Mouse (Mus musculus): Measurements from ENCODE around the gene Irgq. TPM values are rescaled to one million over a fixed set of nuclear protein-coding genes. Genes with fewer than 3 reads are reported as not detected.
"Not testable (repeated sequence)": the region's sequence is repeated elsewhere in the genome, so short reads cannot be mapped to it uniquely, and the experiment has no call there.

The Irgq gene
- polyA plus RNA-seq, 1 experiment from 2014 or later, result 30.3 TPM

DNA sequence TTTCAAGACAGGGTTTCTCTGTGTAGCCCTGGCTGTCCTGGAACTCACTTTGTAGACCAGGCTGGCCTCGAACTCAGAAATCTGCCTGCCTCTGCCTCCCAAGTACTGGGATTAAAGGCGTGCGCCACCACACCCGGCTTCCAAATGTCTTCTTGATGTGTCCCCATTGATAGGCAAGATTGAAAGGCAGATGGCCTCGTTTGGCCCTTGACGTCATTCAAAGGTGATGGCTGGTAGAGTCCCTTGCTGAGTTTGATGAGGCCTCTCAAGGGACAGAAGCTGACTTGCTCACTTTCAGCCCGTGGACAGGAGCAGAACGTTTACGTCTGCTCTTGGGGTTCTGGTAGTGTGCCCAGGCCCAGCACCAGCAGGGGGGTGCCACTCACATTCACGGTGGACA is 10.4 kb upstream of the Irgq start:
- H3K27me3 ChIP-seq (ENCODE audit: control insufficient read depth, insufficient read depth, low read length); H3K4me2 ChIP-seq (ENCODE audit: low read length); H3K27ac ChIP-seq (replicated peaks; ENCODE audit: low read depth, low read length); H3K9me3 ChIP-seq (ENCODE audit: control insufficient read depth, low read length); H3K4me3 ChIP-seq (replicated peaks; ENCODE audit: low read depth, low read length); H3K4me1 ChIP-seq (ENCODE audit: control insufficient read depth, insufficient read depth, low read length); H3K9ac ChIP-seq (replicated peaks; ENCODE audit: low read length); ATAC-seq (ENCODE audit: low FRiP score, low TSS enrichment); DNase-seq: not testable (repeated sequence)
- 87% methylated on average over 10 of the region's 10 CpGs for WGBS
- H3K36me3 ChIP-seq (ENCODE audit: control insufficient read depth, insufficient read depth, low read length), result peaks cover 34% of the 10 kb centered on the region

- Histone ChIP-seq H3K27ac (replicated peaks; ENCODE audit: low read depth, low read length) (no peak overlapping the region), H3K4me1 (ENCODE audit: control insufficient read depth, insufficient read depth, low read length) (no peaks in the 10 kb centered on the region), H3K9ac (replicated peaks; ENCODE audit: low read length) (no peak overlapping the region), H3K9me3 (ENCODE audit: control insufficient read depth, low read length) (no peaks in the 10 kb centered on the region), H3K4me2 (ENCODE audit: low read length) (no peak overlapping the region), H3K27me3 (ENCODE audit: control insufficient read depth, insufficient read depth, low read length) (no peaks in the 10 kb centered on the region), H3K36me3 (ENCODE audit: control insufficient read depth, insufficient read depth, low read length) (peaks cover 12% of the 10 kb centered on the region), H3K4me3 (replicated peaks; ENCODE audit: low read depth, low read length) (no peak overlapping the region)
- WGBS, result 64% methylated on average over 5 of the region's 5 CpGs
- ATAC-seq (ENCODE audit: low FRiP score, low TSS enrichment), result no peak
- DNase-seq, result no peak
Observed at GRCm38 (mm10) chr7:24522805-24523204, 7.7 kb upstream of the Irgq start.

GRCm38 (mm10) chr7:24523723-24524122 is 6.8 kb upstream of the Irgq start:
- H3K27ac ChIP-seq (replicated peaks; ENCODE audit: low read depth, low read length), result no peak overlapping the region
- no peak for DNase-seq
- H3K4me3 ChIP-seq (replicated peaks; ENCODE audit: low read depth, low read length), result no peak overlapping the region
- WGBS, result 93% methylated on average over 6 of the region's 6 CpGs
- H3K4me2 ChIP-seq (ENCODE audit: low read length), result no peak overlapping the region
- no peaks in the 10 kb centered on the region for H3K27me3 ChIP-seq (ENCODE audit: control insufficient read depth, insufficient read depth, low read length)
- H3K36me3 ChIP-seq (ENCODE audit: control insufficient read depth, insufficient read depth, low read length), result peaks cover 4% of the 10 kb centered on the region; the same call in 1 of the 2 replicates
- no peak for ATAC-seq (ENCODE audit: low FRiP score, low TSS enrichment)
- H3K4me1 ChIP-seq (ENCODE audit: control insufficient read depth, insufficient read depth, low read length), result no peaks in the 10 kb centered on the region
- H3K9me3 ChIP-seq (ENCODE audit: control insufficient read depth, low read length), result no peaks in the 10 kb centered on the region
- H3K9ac ChIP-seq (replicated peaks; ENCODE audit: low read length), result no peak overlapping the region

- 0 out of 2 replicates have a peak, but pooled peaks cover 4% of the 10 kb centered on the region for H3K36me3 ChIP-seq (ENCODE audit: control insufficient read depth, insufficient read depth, low read length)
- H3K4me1 ChIP-seq (ENCODE audit: control insufficient read depth, insufficient read depth, low read length), result peaks cover 7% of the 10 kb centered on the region; the same call in 1 of the 2 replicates
- no peak overlapping the region for H3K27ac ChIP-seq (replicated peaks; ENCODE audit: low read depth, low read length)
- WGBS, result 85% methylated on average over 6 of the region's 6 CpGs
- H3K27me3 ChIP-seq (ENCODE audit: control insufficient read depth, insufficient read depth, low read length), result no peaks in the 10 kb centered on the region
- ATAC-seq (ENCODE audit: low FRiP score, low TSS enrichment), result no peak
- no peaks in the 10 kb centered on the region for H3K9me3 ChIP-seq (ENCODE audit: control insufficient read depth, low read length)
- no peak overlapping the region for H3K4me3 ChIP-seq (replicated peaks; ENCODE audit: low read depth, low read length)
- H3K4me2 ChIP-seq (ENCODE audit: low read length), result no peak overlapping the region
- DNase-seq, result no peak
- no peak overlapping the region for H3K9ac ChIP-seq (replicated peaks; ENCODE audit: low read length)
Observed at GRCm38 (mm10) chr7:24524978-24525377, 5.5 kb upstream of the Irgq start.

GRCm38 (mm10) chr7:24525686-24526420 is 4.6 kb upstream of the Irgq start:
- H3K27me3 ChIP-seq (ENCODE audit: control insufficient read depth, insufficient read depth, low read length), result no peaks in the 10 kb centered on the region
- no peak overlapping the region for H3K4me2 ChIP-seq (ENCODE audit: low read length)
- H3K36me3 ChIP-seq (ENCODE audit: control insufficient read depth, insufficient read depth, low read length), result no peaks in the 10 kb centered on the region
- H3K4me3 ChIP-seq (replicated peaks; ENCODE audit: low read depth, low read length), result no peak overlapping the region
- 90% methylated on average over 12 of the region's 12 CpGs for WGBS
- H3K27ac ChIP-seq (replicated peaks; ENCODE audit: low read depth, low read length), result no peak overlapping the region
- ATAC-seq (ENCODE audit: low FRiP score, low TSS enrichment), result no peak
- H3K9me3 ChIP-seq (ENCODE audit: control insufficient read depth, low read length), result no peaks in the 10 kb centered on the region
- H3K9ac ChIP-seq (replicated peaks; ENCODE audit: low read length), result no peak overlapping the region
- H3K4me1 ChIP-seq (ENCODE audit: control insufficient read depth, insufficient read depth, low read length), result peaks cover 7% of the 10 kb centered on the region; the same call in 1 of the 2 replicates
- no peak for DNase-seq

- DNase-seq (no peak), ATAC-seq (ENCODE audit: low FRiP score, low TSS enrichment) (no peak)
- H3K4me2 ChIP-seq (ENCODE audit: low read length), result no peak overlapping the region
- peaks cover 17% of the 10 kb centered on the region for H3K36me3 ChIP-seq (ENCODE audit: control insufficient read depth, insufficient read depth, low read length)
- no peak overlapping the region for H3K9ac ChIP-seq (replicated peaks; ENCODE audit: low read length)
- whole genome bisulfite sequencing, result 93% methylated on average over 11 of the region's 11 CpGs
- H3K4me1 ChIP-seq (ENCODE audit: control insufficient read depth, insufficient read depth, low read length), result peaks cover 23% of the 10 kb centered on the region
- no peak overlapping the region for H3K4me3 ChIP-seq (replicated peaks; ENCODE audit: low read depth, low read length)
- H3K9me3 ChIP-seq (ENCODE audit: control insufficient read depth, low read length), result no peaks in the 10 kb centered on the region
- H3K27me3 ChIP-seq (ENCODE audit: control insufficient read depth, insufficient read depth, low read length), result no peaks in the 10 kb centered on the region
- H3K27ac ChIP-seq (replicated peaks; ENCODE audit: low read depth, low read length), result no peak overlapping the region
Observed at GRCm38 (mm10) chr7:24528861-24529260, 1.6 kb upstream of the Irgq start.

DNA sequence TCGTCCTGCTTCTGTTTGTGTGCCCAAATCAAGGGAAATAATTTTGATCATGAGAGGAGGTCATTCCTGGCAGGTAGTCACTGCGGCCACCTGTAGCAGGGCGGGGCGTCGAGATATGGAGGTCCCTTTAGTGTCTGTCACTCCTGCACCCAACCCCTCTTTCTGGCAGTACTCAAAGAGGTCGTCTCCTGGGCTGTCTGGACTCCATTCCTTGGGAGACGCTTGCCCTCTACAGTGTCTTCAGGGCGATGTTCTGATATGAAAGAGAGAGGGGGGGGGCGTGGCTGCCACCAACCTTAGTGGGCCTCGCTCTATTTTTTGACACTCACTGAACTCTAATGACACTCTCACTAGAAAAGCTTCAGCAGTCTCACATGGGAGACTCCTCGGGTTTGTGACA is 909 bp upstream of the Irgq start:
- peak overlapping the region; percentile 76 for H3K4me3 ChIP-seq (replicated peaks; ENCODE audit: low read depth, low read length)
- peak overlapping the region; percentile 93 for H3K27ac ChIP-seq (replicated peaks; ENCODE audit: low read depth, low read length)
- peak overlapping the region; percentile 65 for H3K9ac ChIP-seq (replicated peaks; ENCODE audit: low read length)
- ATAC-seq (ENCODE audit: low FRiP score, low TSS enrichment) (no peak), DNase-seq (no peak)
- H3K4me1 ChIP-seq (ENCODE audit: control insufficient read depth, insufficient read depth, low read length), result peaks cover 26% of the 10 kb centered on the region
- peak overlapping the region; percentile 95 for H3K4me2 ChIP-seq (ENCODE audit: low read length)
- H3K27me3 ChIP-seq (ENCODE audit: control insufficient read depth, insufficient read depth, low read length), result no peaks in the 10 kb centered on the region
- H3K9me3 ChIP-seq (ENCODE audit: control insufficient read depth, low read length), result no peaks in the 10 kb centered on the region
- WGBS, result 65% methylated on average over 11 of the region's 11 CpGs
- peaks cover 24% of the 10 kb centered on the region for H3K36me3 ChIP-seq (ENCODE audit: control insufficient read depth, insufficient read depth, low read length)

GRCm38 (mm10) chr7:24531211-24531971 is 902 bp downstream of the Irgq start:
- peak overlapping the region; percentile 95 for H3K4me2 ChIP-seq (ENCODE audit: low read length)
- H3K27me3 ChIP-seq (ENCODE audit: control insufficient read depth, insufficient read depth, low read length), result no peaks in the 10 kb centered on the region
- H3K36me3 ChIP-seq (ENCODE audit: control insufficient read depth, insufficient read depth, low read length), result peaks cover 39% of the 10 kb centered on the region
- H3K9me3 ChIP-seq (ENCODE audit: control insufficient read depth, low read length), result no peaks in the 10 kb centered on the region
- peak overlapping the region; percentile 76 for H3K4me3 ChIP-seq (replicated peaks; ENCODE audit: low read depth, low read length)
- ATAC-seq (ENCODE audit: low FRiP score, low TSS enrichment) (peak; percentile 56), DNase-seq (peak; percentile 87)
- H3K4me1 ChIP-seq (ENCODE audit: control insufficient read depth, insufficient read depth, low read length), result peaks cover 26% of the 10 kb centered on the region
- peak overlapping the region; percentile 95 for H3K9ac ChIP-seq (replicated peaks; ENCODE audit: low read length)
- WGBS, result under 1% methylated on average over 43 of the region's 43 CpGs
- peak overlapping the region; percentile 93 for H3K27ac ChIP-seq (replicated peaks; ENCODE audit: low read depth, low read length)
